Mouse (Mus musculus) ZHBTc4 (cell line): Measurements from ENCODE around the gene Cyp2d9.
"Not testable (repeated sequence)": the region's sequence is repeated elsewhere in the genome, so short reads cannot be mapped to it uniquely, and the experiment has no call there.

Source experiments
- DNase-seq: peaks from one replicate; pipeline ENCODE4 v3.0.0-alpha.2; 2011; ENCODE audit warnings: low read depth, low spot score

Gene Cyp2d9

GRCm38 (mm10) chr15:82450045-82450444 lies 16.8 kb downstream of the Cyp2d9 start:
- not testable (repeated sequence) for DNase-seq

- not testable (repeated sequence) for DNase-seq
These were observed 18.9 kb downstream of the Cyp2d9 start for GRCm38 (mm10) chr15:82452133-82452532.

- not testable (repeated sequence) for DNase-seq
These were observed 20.3 kb downstream of the Cyp2d9 start for GRCm38 (mm10) chr15:82453501-82453900.

- not testable (repeated sequence) for DNase-seq
These were observed 23.0 kb downstream of the Cyp2d9 start for GRCm38 (mm10) chr15:82456086-82456790.

- no peak for DNase-seq
These were observed 24.1 kb downstream of the Cyp2d9 start for GRCm38 (mm10) chr15:82457064-82458021.

GRCm38 (mm10) chr15:82459266-82459665 lies 26.0 kb downstream of the Cyp2d9 start:
- not testable (repeated sequence) for DNase-seq

- DNase-seq, result no peak
These were observed 31.5 kb downstream of the Cyp2d9 start for GRCm38 (mm10) chr15:82464701-82465100.

GRCm38 (mm10) chr15:82494273-82494672 lies 61.0 kb downstream of the Cyp2d9 start:
- DNase-seq, result peak; percentile 77
